Mouse (Mus musculus) midbrain, embryonic 10.5 days (tissue): ENCODE measurements around the gene Acox3. TPM values are rescaled to one million over a fixed set of nuclear protein-coding genes. Genes with fewer than 3 reads are reported as not detected.

ENCODE experiments used
- polyA plus RNA-seq: library from polyadenylated mRNA; unstranded; fragments of >200 nt; fragmentation: Nextera tagmentation; extraction: Ambion mirVana; gene quantifications from 2 replicates; pipeline ENCODE4 v1.2.1, GENCODE M21; 2016

Gene Acox3
- polyA plus RNA-seq, 1 experiment from 2014 or later = 10.2 TPM

Other genes starting within 250 kb of the Acox3 start
- 0.14 and 0.99 TPM in 2 replicates for gene Hmx1, start 193.9 kb upstream of the Acox3 start, polyA plus RNA-seq
- 3.5 and 4.9 TPM in 2 replicates for gene Cpz, start 57.3 kb upstream of the Acox3 start, polyA plus RNA-seq
- 8.7 and 9.1 TPM in 2 replicates for gene Trmt44, start 8.0 kb upstream of the Acox3 start, polyA plus RNA-seq
- 5.2 and 7.6 TPM in 2 replicates for gene Htra3, start 96.7 kb downstream of the Acox3 start, polyA plus RNA-seq
- 3.6 and 3.8 TPM in 2 replicates for gene Sh3tc1, start 156.9 kb downstream of the Acox3 start, polyA plus RNA-seq
- 0.62 and 0.84 TPM in 2 replicates for gene Ablim2, start 174.8 kb downstream of the Acox3 start, polyA plus RNA-seq